Mouse (Mus musculus): ENCODE data around the gene Uroc1. TPM values are rescaled to one million over a fixed set of nuclear protein-coding genes. Genes with fewer than 3 reads are reported as not detected.

Gene Uroc1
- total RNA-seq, 2 experiments from 2014 or later: 0.70 to 12.4 TPM

Other genes starting within 250 kb of the Uroc1 start
- gene Vmn1r50, start 231.9 kb upstream of the Uroc1 start, total RNA-seq (2021): not detected
- gene Vmn1r51, start 210.7 kb upstream of the Uroc1 start, total RNA-seq (2021): not detected
- gene Vmn1r52, start 158.5 kb upstream of the Uroc1 start, total RNA-seq (2021): not detected
- gene V1ra8, start 130.5 kb upstream of the Uroc1 start, total RNA-seq (2021): not detected
- not detected for gene Vmn1r53, start 108.8 kb upstream of the Uroc1 start, total RNA-seq (2021)
- not detected for gene Vmn1r54, start 87.0 kb upstream of the Uroc1 start, total RNA-seq (2021)
- not detected for gene BC048671, start 32.1 kb upstream of the Uroc1 start, total RNA-seq (2021)
- gene Chst13, start 8.1 kb upstream of the Uroc1 start, total RNA-seq (2021): 1 to 10 TPM in 1 of 2 experiments, under 1 TPM in 1; 0.59 to 1.1 TPM
- gene Zxdc, start 36.2 kb downstream of the Uroc1 start, total RNA-seq (2021): 10 to 100 TPM; 26.6 to 29.4 TPM
- under 1 TPM; 0.14 to 0.76 TPM for gene Cfap100, start 95.5 kb downstream of the Uroc1 start, total RNA-seq (2021)
- 10 to 100 TPM; 14.3 to 15.0 TPM for gene Klf15, start 129.3 kb downstream of the Uroc1 start, total RNA-seq (2021)
- 10 to 100 TPM; 70.6 to 81.5 TPM for gene Aldh1l1, start 153.1 kb downstream of the Uroc1 start, total RNA-seq (2021)